Mouse (Mus musculus) cortical plate, adult 2 months (tissue): ENCODE results near the gene Kcne3. TPM values are rescaled to one million over a fixed set of nuclear protein-coding genes. Genes with fewer than 3 reads are reported as not detected.

Source experiments
- H3K27ac ChIP-seq: fragments of 200-500 bp; 2 replicates; pipeline ENCODE4 v1.5.1; 2012; ENCODE audit warnings: low read length, control low read depth, inconsistent platforms; ENCODE audit not compliant: insufficient read depth
- H3K4me1 ChIP-seq: fragments of 200-500 bp; 2 replicates; pipeline ENCODE4 v1.6.1; 2011; ENCODE audit warnings: low read length; ENCODE audit not compliant: control insufficient read depth, insufficient read depth
- H3K4me3 ChIP-seq: fragments of 200-500 bp; 2 replicates; pipeline ENCODE4 v1.5.1; 2011; ENCODE audit warnings: mild to moderate bottlenecking, low read length, control low read depth; ENCODE audit not compliant: insufficient read depth
- CTCF ChIP-seq: fragments of 200-500 bp; IDR thresholded peaks from 2 replicates; pipeline ENCODE4 v1.5.1; 2011; ENCODE audit warnings: mild to moderate bottlenecking, control low read depth, low read length; ENCODE audit not compliant: insufficient read depth; ENCODE audit errors: extremely low read depth
- POLR2A ChIP-seq: fragments of 200-500 bp; IDR thresholded peaks from 2 replicates; pipeline ENCODE4 v1.6.1; 2011; ENCODE audit warnings: mild to moderate bottlenecking, low read length, control low read depth; ENCODE audit not compliant: insufficient read depth; ENCODE audit errors: extremely low read depth
- polyA plus RNA-seq: library from polyadenylated mRNA; depleted of rRNA; stranded (reverse); fragments of >200 nt; gene quantifications from 2 replicates; pipeline ENCODE4 v1.2.3, GENCODE M21; 2012

The Kcne3 gene
- polyA plus RNA-seq, 1 experiment, result 0.44 TPM

- TF ChIP-seq CTCF (no peak), POLR2A (no peak)
- Histone ChIP-seq H3K4me1 (no peaks in the 10 kb centered on the region), H3K4me3 (no peak overlapping the region), H3K27ac (no peak overlapping the region)
Observed at GRCm38 (mm10) chr7:100206144-100206543, 29.8 kb downstream of the Kcne3 start.

- no peak overlapping the region for H3K27ac ChIP-seq
- H3K4me3 ChIP-seq, result no peak overlapping the region
- TF ChIP-seq CTCF, result no peak
- H3K4me1 ChIP-seq, result no peaks in the 10 kb centered on the region
Observed at GRCm38 (mm10) chr7:100207886-100208285, 31.6 kb downstream of the Kcne3 start.

GRCm38 (mm10) chr7:100214310-100214709 lies 38.0 kb downstream of the Kcne3 start:
- no peak overlapping the region for H3K4me3 ChIP-seq
- peaks cover 4% of the 10 kb centered on the region for H3K4me1 ChIP-seq
- TF ChIP-seq POLR2A (no peak), CTCF (no peak)
- no peak overlapping the region for H3K27ac ChIP-seq

- H3K4me3 ChIP-seq, result no peak overlapping the region
- H3K27ac ChIP-seq, result no peak overlapping the region
- TF ChIP-seq POLR2A, result no peak
- TF ChIP-seq CTCF, result no peak
- H3K4me1 ChIP-seq, result peaks cover 4% of the 10 kb centered on the region
Observed at GRCm38 (mm10) chr7:100215116-100215732, 38.9 kb downstream of the Kcne3 start.

- Histone ChIP-seq H3K4me1 (peaks cover 4% of the 10 kb centered on the region), H3K4me3 (no peak overlapping the region), H3K27ac (peak overlapping the region; percentile 70; the same call in 1 of the 2 replicates)
- TF ChIP-seq CTCF (no peak), POLR2A (no peak)
Observed at GRCm38 (mm10) chr7:100215976-100216375, 39.7 kb downstream of the Kcne3 start.

- peak overlapping the region; percentile 49; the same call in 1 of the 2 replicates for H3K27ac ChIP-seq
- TF ChIP-seq CTCF, result no peak
- TF ChIP-seq POLR2A, result no peak
- H3K4me3 ChIP-seq, result no peak overlapping the region
Observed at GRCm38 (mm10) chr7:100216601-100217565, 40.6 kb downstream of the Kcne3 start.

GRCm38 (mm10) chr7:100227158-100227875 lies 51.0 kb downstream of the Kcne3 start, which contains the start of gene Pgm2l1:
TSS of gene Pgm2l1 (plus strand) at chr7:100227394.
- H3K27ac ChIP-seq, result peak within 1 kb of the TSS; percentile 89
- TF ChIP-seq POLR2A, result peak; percentile 73
- TF ChIP-seq CTCF, result no peak
- H3K4me3 ChIP-seq, result peak within 1 kb of the TSS; percentile 99

More at GRCm38 (mm10) chr7:100216601-100217565, 40.6 kb downstream of the Kcne3 start:
- peaks cover 4% of the 10 kb centered on the region for H3K4me1 ChIP-seq

GRCm38 (mm10) chr7:100227896-100228525 lies 51.7 kb downstream of the Kcne3 start:
- Histone ChIP-seq H3K27ac (peak overlapping the region; percentile 89), H3K4me1 (peaks cover 1% of the 10 kb centered on the region; the same call in 1 of the 2 replicates), H3K4me3 (peak overlapping the region; percentile 99)
- TF ChIP-seq CTCF (no peak), POLR2A (no peak)

More at GRCm38 (mm10) chr7:100227158-100227875, 51.0 kb downstream of the Kcne3 start, which contains the start of gene Pgm2l1:
- H3K4me1 ChIP-seq, result peaks cover 1% of the 10 kb centered on the region; the same call in 1 of the 2 replicates

GRCm38 (mm10) chr7:100228957-100229356 lies 52.7 kb downstream of the Kcne3 start:
- TF ChIP-seq CTCF (no peak), POLR2A (no peak)
- Histone ChIP-seq H3K27ac (no peak overlapping the region), H3K4me1 (peaks cover 1% of the 10 kb centered on the region; the same call in 1 of the 2 replicates), H3K4me3 (peak overlapping the region; percentile 99)
